Mouse (Mus musculus) gastrocnemius, adult 8-10 months (tissue): ENCODE results near the gene Pdzd3. TPM values are rescaled to one million over a fixed set of nuclear protein-coding genes. Genes with fewer than 3 reads are reported as not detected.

ENCODE experiments used
- DNase-seq, 2 experiments: peaks; one replicate each; pipeline ENCODE4 v3.0.0; 2022; ENCODE audit warnings: low spot score in 2 of 2
- total RNA-seq, 4 experiments: library from RNA; stranded (reverse); gene quantifications; 2 replicates each; pipeline ENCODE4 v1.2.4; 2022

The Pdzd3 gene
- total RNA-seq, 4 experiments from 2014 or later = 0.56 to 1.0 (median 0.95) TPM

- no peak for DNase-seq
Measured at GRCm38 (mm10) chr9:44207840-44208239, 43.4 kb downstream of the Pdzd3 start.

- DNase-seq = no peak
Measured at GRCm38 (mm10) chr9:44200458-44200857, 50.8 kb downstream of the Pdzd3 start.

- DNase-seq = no peak
Measured at GRCm38 (mm10) chr9:44199580-44199979, 51.7 kb downstream of the Pdzd3 start.

- DNase-seq = no peak
Measured at GRCm38 (mm10) chr9:44199166-44199565, 52.1 kb downstream of the Pdzd3 start.

Other genes with a start within 250 kb of the Pdzd3 start
- gene Thy1, start 208.1 kb downstream of the Pdzd3 start, total RNA-seq = 1 to 10 TPM; 4.3 to 7.6 (median 5.8) TPM
- 100 to 1,000 TPM; 222 to 251 (median 237) TPM for gene Usp2, start 184.4 kb downstream of the Pdzd3 start, total RNA-seq
- gene Mfrp, start 149.7 kb downstream of the Pdzd3 start, total RNA-seq = not detected
- gene C1qtnf5, start 144.2 kb downstream of the Pdzd3 start, total RNA-seq = 1 to 10 TPM; 1.6 to 4.2 (median 3.0) TPM
- under 1 TPM; 0.31 to 0.60 (median 0.38) TPM for gene Gm49380, start 138.0 kb downstream of the Pdzd3 start, total RNA-seq
- gene Rnf26, start 138.0 kb downstream of the Pdzd3 start, total RNA-seq = 1 to 10 TPM; 1.7 to 2.9 (median 2.6) TPM
- gene Mcam, start 117.0 kb downstream of the Pdzd3 start, total RNA-seq = 10 to 100 TPM; 15.4 to 33.9 (median 26.2) TPM
- gene Cbl, start 17.4 kb downstream of the Pdzd3 start, total RNA-seq = 10 to 100 TPM in 1 of 4 experiments, 1 to 10 TPM in 3; 5.1 to 10.2 (median 7.3) TPM
- gene Ccdc153, start 10.8 kb downstream of the Pdzd3 start, total RNA-seq = not detected
- 10 to 100 TPM; 20.5 to 24.7 (median 22.6) TPM for gene Nlrx1, start 17.1 kb upstream of the Pdzd3 start, total RNA-seq
- gene Abcg4, start 37.1 kb upstream of the Pdzd3 start, total RNA-seq = under 1 TPM; 0.12 to 0.70 (median 0.30) TPM
- gene Hinfp, start 54.2 kb upstream of the Pdzd3 start, total RNA-seq = 1 to 10 TPM; 4.5 to 9.6 (median 7.2) TPM
- gene C2cd2l, start 68.8 kb upstream of the Pdzd3 start, total RNA-seq = 10 to 100 TPM; 10.4 to 18.9 (median 15.2) TPM
- gene Dpagt1, start 74.5 kb upstream of the Pdzd3 start, total RNA-seq = 10 to 100 TPM; 10.9 to 14.8 (median 13.0) TPM
- 10 to 100 TPM in 1 of 4 experiments, 1 to 10 TPM in 3; 7.8 to 10.3 (median 8.7) TPM for gene H2afx, start 83.2 kb upstream of the Pdzd3 start, total RNA-seq
- gene Hmbs, start 92.8 kb upstream of the Pdzd3 start, total RNA-seq = 10 to 100 TPM; 24.2 to 26.1 (median 25.2) TPM
- 10 to 100 TPM; 17.6 to 19.0 (median 18.3) TPM for gene Vps11, start 110.2 kb upstream of the Pdzd3 start, total RNA-seq
- gene Hyou1, start 128.0 kb upstream of the Pdzd3 start, total RNA-seq = 10 to 100 TPM; 24.2 to 32.0 (median 25.9) TPM
- gene Slc37a4, start 145.4 kb upstream of the Pdzd3 start, total RNA-seq = 100 to 1,000 TPM in 3 of 4 experiments, 10 to 100 TPM in 1; 96.0 to 131 (median 127) TPM
- gene Rps25, start 155.7 kb upstream of the Pdzd3 start, total RNA-seq = 100 to 1,000 TPM; 854 to 938 (median 914) TPM
- 10 to 100 TPM; 17.5 to 23.0 (median 19.5) TPM for gene Trappc4, start 156.1 kb upstream of the Pdzd3 start, total RNA-seq
- gene Ccdc84, start 167.1 kb upstream of the Pdzd3 start, total RNA-seq = 1 to 10 TPM; 1.6 to 4.5 (median 3.4) TPM
- not detected for gene Foxr1, start 189.7 kb upstream of the Pdzd3 start, total RNA-seq
- under 1 TPM in 2 of 4 experiments, not detected in 2; 0.29 to 0.54 TPM for gene Upk2, start 203.5 kb upstream of the Pdzd3 start, total RNA-seq
- gene Bcl9l, start 231.4 kb upstream of the Pdzd3 start, total RNA-seq = 10 to 100 TPM; 36.4 to 43.8 (median 41.7) TPM